Mouse (Mus musculus): ENCODE data around the gene Ppan. TPM values are rescaled to one million over a fixed set of nuclear protein-coding genes. Genes with fewer than 3 reads are reported as not detected.

The Ppan gene
- total RNA-seq, 1 experiment from 2014 or later: 137 TPM

DNA sequence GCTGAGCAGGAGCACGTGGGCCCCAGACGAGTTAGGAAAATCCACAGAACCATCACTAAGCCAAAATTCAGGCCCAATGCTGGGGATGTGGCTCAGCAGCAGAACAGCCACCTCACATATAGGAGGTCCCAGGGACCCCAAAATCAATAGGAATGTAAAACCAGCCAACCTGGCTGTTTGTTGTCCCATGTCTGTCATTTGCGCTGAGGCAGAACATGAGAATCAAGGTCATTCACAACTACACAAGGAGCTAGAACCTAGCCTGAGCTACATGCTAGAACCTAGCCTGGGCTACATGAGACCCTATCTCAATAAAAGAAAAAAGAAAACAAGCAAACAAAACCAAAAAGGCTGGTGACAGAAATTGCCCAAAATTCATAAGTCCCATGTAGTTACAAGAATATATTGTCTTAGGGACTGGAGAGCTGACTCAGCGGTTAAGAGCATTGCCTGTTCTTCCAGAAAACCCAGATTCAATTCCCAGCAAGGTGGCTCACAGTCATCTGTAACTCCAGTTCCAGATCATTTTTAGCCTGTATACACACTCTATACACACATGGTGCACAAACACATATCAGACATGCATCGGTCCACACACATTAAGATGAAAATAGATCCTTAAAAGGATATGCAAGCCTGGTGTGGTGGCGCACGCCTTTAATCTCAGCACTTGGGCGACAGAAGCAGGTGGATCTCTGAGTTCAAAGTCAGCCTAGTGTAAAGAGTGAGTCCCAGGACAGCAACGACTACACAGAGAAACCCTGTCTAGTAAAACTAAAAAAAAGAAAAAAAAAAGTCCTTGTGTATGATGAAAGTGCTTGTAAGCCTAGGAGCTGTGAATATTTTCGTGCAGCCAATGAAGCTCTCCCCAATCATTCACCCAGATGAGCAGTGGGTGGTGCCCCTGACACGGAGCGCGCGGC, 10.6 kb upstream of the Ppan start:
- no peak for ATAC-seq (replicated peaks in 1 of 2; ENCODE audit: insufficient read depth in 1 of 2, low FRiP score in 2 of 2, low TSS enrichment in 1 of 2, low read depth in 1 of 2, poor library complexity in 2 of 2, severe bottlenecking in 2 of 2)

- ATAC-seq (replicated peaks in 1 of 2; ENCODE audit: insufficient read depth in 1 of 2, low FRiP score in 2 of 2, low TSS enrichment in 1 of 2, low read depth in 1 of 2, poor library complexity in 2 of 2, severe bottlenecking in 2 of 2): peak; percentile 80 to 89
Measured at GRCm38 (mm10) chr9:20878041-20878709, 9.8 kb upstream of the Ppan start.

DNA sequence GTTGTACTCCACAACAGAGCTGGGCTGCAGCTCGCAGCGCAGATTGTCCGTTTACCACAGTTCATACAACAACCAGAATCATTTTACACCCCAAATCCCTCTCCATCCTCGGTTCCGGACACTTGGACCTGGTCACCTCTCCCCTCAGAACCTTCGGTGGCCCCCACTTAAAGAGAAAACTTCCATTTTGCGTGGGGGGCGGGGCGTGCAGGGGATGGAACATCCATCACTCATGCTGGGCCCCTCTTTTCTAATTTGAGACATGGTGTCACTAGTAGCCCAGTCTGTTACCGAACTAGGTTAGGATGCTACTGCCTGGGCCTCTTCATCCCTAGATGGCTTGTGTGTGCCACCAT, 9.3 kb upstream of the Ppan start:
- ATAC-seq (replicated peaks in 1 of 2; ENCODE audit: insufficient read depth in 1 of 2, low FRiP score in 2 of 2, low TSS enrichment in 1 of 2, low read depth in 1 of 2, poor library complexity in 2 of 2, severe bottlenecking in 2 of 2): no peak

DNA sequence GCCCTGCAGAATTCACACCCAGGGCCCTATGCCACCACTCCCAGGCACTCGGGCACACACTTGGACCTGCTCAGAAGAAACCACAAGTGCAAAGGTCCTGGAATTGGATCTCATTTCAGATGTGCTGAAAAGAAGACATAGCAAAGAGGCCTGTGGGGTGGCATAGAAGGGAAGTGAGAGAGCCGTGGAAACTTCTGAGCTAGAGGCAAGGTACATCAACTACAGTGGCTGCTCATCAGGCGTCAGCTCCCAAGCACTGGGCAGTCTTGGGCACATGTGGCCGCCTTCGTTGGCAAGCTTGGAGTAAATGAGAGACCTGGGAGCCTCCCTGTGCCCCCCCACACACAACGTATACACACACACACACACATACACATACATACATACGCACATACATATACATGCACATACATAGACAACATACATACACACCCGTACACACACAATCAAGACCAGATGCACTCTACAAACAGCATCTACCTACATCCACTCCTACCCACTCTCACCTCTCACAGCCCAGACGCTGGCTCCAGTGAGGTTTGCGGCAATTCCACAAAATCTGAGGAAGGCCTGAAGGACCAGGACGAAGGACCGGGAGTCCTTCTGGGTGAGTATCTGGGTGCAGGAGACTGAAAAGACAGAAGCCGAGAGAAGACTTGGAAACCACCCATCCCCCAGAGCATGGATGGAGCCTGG, 8.7 kb upstream of the Ppan start, which contains the start of gene Angptl6:
Angptl6 (minus strand) TSS at position 631 of the 696 bp plus-strand sequence.
- no peak for ATAC-seq (replicated peaks in 1 of 2; ENCODE audit: insufficient read depth in 1 of 2, low FRiP score in 2 of 2, low TSS enrichment in 1 of 2, low read depth in 1 of 2, poor library complexity in 2 of 2, severe bottlenecking in 2 of 2)

DNA sequence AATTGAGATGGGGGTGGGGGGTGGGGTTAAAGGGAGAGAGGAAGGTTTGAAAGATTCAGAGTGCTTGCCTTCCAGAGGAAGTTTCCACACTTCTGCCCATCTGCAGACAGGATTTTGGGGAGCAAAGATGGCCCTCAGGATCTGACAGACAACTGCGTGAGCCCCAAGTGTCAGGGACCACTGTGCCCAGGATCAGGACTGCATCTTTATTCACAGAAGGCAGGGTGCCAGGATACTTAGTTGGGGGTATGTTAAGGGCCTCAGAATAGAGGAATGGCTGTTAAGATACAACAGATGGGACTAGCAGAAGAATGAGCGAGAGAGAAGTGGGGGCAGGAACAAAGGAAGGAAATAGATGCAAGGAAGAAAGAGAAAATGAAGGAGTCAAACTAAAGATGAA, 1.4 kb upstream of the Ppan start:
- no peak for ATAC-seq (replicated peaks in 1 of 2; ENCODE audit: insufficient read depth in 1 of 2, low FRiP score in 2 of 2, low TSS enrichment in 1 of 2, low read depth in 1 of 2, poor library complexity in 2 of 2, severe bottlenecking in 2 of 2)

GRCm38 (mm10) chr9:20887191-20887590, 784 bp upstream of the Ppan start:
- no peak for ATAC-seq (replicated peaks in 1 of 2; ENCODE audit: insufficient read depth in 1 of 2, low FRiP score in 2 of 2, low TSS enrichment in 1 of 2, low read depth in 1 of 2, poor library complexity in 2 of 2, severe bottlenecking in 2 of 2)

GRCm38 (mm10) chr9:20888386-20888765, 401 bp downstream of the Ppan start:
- ATAC-seq (replicated peaks in 1 of 2; ENCODE audit: insufficient read depth in 1 of 2, low FRiP score in 2 of 2, low TSS enrichment in 1 of 2, low read depth in 1 of 2, poor library complexity in 2 of 2, severe bottlenecking in 2 of 2): no peak

DNA sequence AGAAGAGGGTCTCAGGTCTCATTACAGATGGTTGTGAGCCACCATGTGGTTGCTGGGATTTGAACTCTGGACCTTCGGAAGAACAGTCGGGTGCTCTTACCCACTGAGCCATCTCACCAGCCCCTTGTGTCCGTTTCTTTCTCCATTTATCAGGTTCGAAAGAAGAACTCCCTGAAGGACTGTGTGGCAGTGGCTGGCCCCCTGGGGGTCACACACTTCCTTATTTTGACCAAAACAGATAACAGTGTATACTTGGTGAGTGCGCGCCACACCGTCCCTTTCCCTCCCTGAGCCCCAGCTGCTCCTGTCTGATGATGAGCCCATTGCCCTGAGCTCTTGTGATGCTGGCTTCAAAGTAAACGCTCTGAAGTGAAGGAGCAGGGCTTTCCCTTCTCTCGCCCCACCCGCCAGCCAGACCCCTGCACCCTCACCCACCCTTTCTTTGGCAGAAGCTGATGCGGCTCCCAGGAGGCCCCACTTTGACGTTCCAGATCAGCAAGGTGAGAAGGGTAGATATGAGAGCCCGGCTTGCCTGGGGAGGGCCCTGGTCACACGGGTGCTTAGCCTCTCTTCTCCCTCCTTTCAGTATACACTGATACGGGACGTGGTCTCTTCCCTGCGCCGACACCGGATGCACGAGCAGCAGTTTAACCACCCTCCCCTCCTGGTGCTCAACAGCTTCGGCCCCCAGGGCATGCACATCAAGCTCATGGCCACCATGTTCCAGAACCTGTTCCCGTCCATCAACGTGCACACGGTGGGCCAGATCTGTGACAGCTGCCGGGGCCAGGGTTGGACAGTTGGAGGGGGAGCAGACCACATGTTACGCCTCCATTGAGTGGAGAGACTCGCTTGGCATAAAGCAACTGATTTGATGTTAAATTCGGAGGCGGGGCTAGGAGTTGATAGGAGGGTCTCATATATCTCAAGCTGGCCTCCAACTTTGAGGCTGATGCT, 1.5 kb downstream of the Ppan start:
- no peak for ATAC-seq (replicated peaks in 1 of 2; ENCODE audit: insufficient read depth in 1 of 2, low FRiP score in 2 of 2, low TSS enrichment in 1 of 2, low read depth in 1 of 2, poor library complexity in 2 of 2, severe bottlenecking in 2 of 2)

DNA sequence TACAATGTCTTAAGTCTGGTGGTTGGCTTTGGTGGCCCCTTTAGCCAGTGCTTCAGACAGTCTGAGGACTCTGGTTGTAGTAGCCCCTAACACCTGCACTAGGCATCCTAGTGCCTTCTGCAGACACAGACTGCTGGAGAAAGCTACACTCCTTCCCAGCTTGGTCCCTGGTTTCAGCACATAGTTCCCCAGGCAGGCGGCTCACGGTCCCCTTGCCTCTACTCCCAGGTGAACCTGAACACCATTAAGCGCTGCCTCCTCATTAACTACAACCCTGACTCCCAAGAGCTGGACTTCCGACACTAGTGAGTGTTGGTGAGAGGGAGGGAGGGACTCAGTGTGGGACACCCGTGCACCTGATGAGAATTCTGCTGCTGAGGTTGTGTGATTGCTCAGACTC, 2.4 kb downstream of the Ppan start:
- ATAC-seq (replicated peaks in 1 of 2; ENCODE audit: insufficient read depth in 1 of 2, low FRiP score in 2 of 2, low TSS enrichment in 1 of 2, low read depth in 1 of 2, poor library complexity in 2 of 2, severe bottlenecking in 2 of 2): no peak

GRCm38 (mm10) chr9:20891339-20892103, 3.5 kb downstream of the Ppan start:
- no peak for ATAC-seq (replicated peaks in 1 of 2; ENCODE audit: insufficient read depth in 1 of 2, low FRiP score in 2 of 2, low TSS enrichment in 1 of 2, low read depth in 1 of 2, poor library complexity in 2 of 2, severe bottlenecking in 2 of 2)

GRCm38 (mm10) chr9:20892104-20892653, 4.2 kb downstream of the Ppan start:
- no peak for ATAC-seq (replicated peaks in 1 of 2; ENCODE audit: insufficient read depth in 1 of 2, low FRiP score in 2 of 2, low TSS enrichment in 1 of 2, low read depth in 1 of 2, poor library complexity in 2 of 2, severe bottlenecking in 2 of 2)

DNA sequence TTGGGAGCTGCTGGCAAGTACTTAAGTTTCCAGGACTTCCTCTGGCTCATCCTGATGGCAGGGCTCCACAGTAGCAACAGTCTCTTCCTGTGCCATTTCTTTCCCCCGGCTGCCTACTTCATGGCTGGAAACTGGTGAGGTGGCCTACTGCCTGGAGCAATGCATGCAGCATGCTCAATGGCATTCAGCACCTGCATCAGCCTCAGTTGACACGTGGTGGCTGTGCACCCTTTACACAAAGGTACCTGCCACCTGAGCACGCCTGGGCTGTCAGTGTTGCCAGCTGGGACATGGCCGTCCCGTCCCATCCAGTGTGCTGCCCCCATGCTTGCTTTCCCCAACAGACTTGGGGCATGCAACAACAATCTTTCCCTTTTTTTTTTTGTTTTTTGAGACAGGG, 5.1 kb downstream of the Ppan start:
- no peak for ATAC-seq (replicated peaks in 1 of 2; ENCODE audit: insufficient read depth in 1 of 2, low FRiP score in 2 of 2, low TSS enrichment in 1 of 2, low read depth in 1 of 2, poor library complexity in 2 of 2, severe bottlenecking in 2 of 2)

DNA sequence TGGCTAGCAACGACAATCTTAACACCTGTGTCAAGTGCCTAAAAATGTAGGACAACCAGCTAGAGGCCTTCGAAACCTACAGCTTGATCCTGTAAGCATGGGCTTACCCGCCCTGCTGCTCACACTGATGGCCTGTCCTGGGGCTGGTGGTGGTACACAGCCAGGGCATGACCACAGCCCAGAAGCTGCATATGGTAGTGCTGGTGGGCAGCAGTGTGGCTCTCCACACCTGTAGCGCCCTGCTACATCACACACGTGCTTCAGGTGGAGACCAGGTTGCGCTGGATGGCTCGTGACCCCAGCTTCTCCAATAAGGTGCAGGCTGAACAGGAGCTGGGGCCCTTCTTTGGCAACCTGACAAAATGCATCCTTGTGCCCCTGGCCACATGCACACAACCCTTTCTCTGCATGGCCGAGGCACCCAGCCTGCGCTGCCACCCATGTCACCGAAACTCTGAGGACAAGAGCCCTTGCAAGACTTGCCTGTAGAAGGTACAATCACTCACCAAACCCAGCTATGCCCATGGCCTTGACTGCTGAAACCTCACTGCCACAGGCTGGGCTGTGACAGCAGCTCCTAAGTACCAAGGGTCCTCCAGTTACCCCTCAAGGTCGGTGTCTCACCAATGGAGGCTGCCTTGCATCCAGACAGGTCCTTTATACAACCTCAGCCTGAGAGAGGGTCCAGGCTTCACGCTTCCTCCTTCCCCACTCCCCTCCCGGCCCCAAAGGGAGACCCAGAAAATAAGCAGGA, 5.8 kb downstream of the Ppan start:
- ATAC-seq (replicated peaks in 1 of 2; ENCODE audit: insufficient read depth in 1 of 2, low FRiP score in 2 of 2, low TSS enrichment in 1 of 2, low read depth in 1 of 2, poor library complexity in 2 of 2, severe bottlenecking in 2 of 2): no peak

- no peak for ATAC-seq (replicated peaks in 1 of 2; ENCODE audit: insufficient read depth in 1 of 2, low FRiP score in 2 of 2, low TSS enrichment in 1 of 2, low read depth in 1 of 2, poor library complexity in 2 of 2, severe bottlenecking in 2 of 2)
Measured at GRCm38 (mm10) chr9:20894629-20895028, 6.7 kb downstream of the Ppan start.

GRCm38 (mm10) chr9:20895382-20895781, 7.4 kb downstream of the Ppan start:
- no peak for ATAC-seq (replicated peaks in 1 of 2; ENCODE audit: insufficient read depth in 1 of 2, low FRiP score in 2 of 2, low TSS enrichment in 1 of 2, low read depth in 1 of 2, poor library complexity in 2 of 2, severe bottlenecking in 2 of 2)

All from hematopoietic stem cell, adult 5-6 weeks (primary cell).